Comparison of ENCODE assay signal across 9 mouse cellular contexts in the genomic region with DNA sequence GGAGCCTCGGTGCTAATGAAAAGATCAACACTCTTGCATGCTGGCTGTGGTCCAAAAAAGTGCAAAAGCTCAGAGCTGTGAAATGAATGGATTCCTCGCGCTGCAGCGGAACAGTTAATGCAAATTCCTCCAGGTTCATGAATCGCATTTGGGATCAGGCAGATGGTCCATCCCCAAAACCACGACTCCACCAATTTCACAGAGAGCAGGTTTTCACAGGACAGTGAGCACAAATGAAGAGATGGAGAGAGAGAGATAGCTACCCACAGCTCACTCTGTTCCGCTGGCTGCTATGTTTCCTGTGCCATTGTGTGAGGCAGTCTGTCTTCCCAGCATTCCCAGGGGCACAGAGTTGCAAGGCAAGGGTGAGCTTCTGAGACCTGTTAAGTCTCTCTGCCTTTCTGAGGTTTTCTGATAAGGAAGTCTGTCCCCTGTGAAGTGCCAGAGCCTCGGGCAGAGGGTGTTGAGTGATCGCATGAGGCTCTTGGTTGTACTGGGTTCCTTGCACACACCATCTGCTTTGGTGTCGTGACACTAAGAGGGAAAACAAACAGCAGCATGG.
DNase-seq lines count a peak whose midpoint lies in the region; ATAC-seq lines count a peak whose summit lies in the region.
"Had no signal": no experiment of that assay in that cellular context is flagged by ENCODE, and none has a peak within 500 bp of the region (broad histone marks: within the 10 kb centered on the region; RNA-seq: fewer than 3 reads in every experiment).

No protein-coding gene starts in this region.

- no peaks in the 10 kb centered on the region for H3K36me3 ChIP-seq in heart, embryonic 12.5 days
- no peaks in the 10 kb centered on the region for H3K36me3 ChIP-seq in forebrain, embryonic 13.5 days (ENCODE audit: poor library complexity, severe bottlenecking)

- H3K9ac ChIP-seq in heart, embryonic 12.5 days = peak overlapping the region; percentile 37; the same call in 1 of the 2 replicates
- peak overlapping the region; percentile 30; the same call in 1 of the 2 replicates for H3K9ac ChIP-seq in forebrain, embryonic 13.5 days

- H3K4me2 ChIP-seq in heart, embryonic 12.5 days = peak overlapping the region; percentile 51
- peak overlapping the region; percentile 57 for H3K4me2 ChIP-seq in forebrain, embryonic 13.5 days

- H3K4me1 ChIP-seq in heart, embryonic 12.5 days (replicated peaks) = peaks cover 23% of the 10 kb centered on the region
- peaks cover 25% of the 10 kb centered on the region for H3K4me1 ChIP-seq in forebrain, embryonic 13.5 days

- ATAC-seq in heart, embryonic 12.5 days (ENCODE audit: insufficient number of reproducible peaks, low FRiP score) = peak; percentile 72
- ATAC-seq in forebrain, embryonic 13.5 days = peak; percentile 69
- peak; percentile 57 for ATAC-seq in megakaryocyte-erythroid progenitor cell, adult 5-6 weeks (replicated peaks; ENCODE audit: low FRiP score, low TSS enrichment, poor library complexity, severe bottlenecking)

- 0 out of 2 replicates have a peak overlapping the region, but pooled peaks have one; percentile 10 for H3K4me3 ChIP-seq in heart, embryonic 12.5 days
- H3K4me3 ChIP-seq in forebrain, embryonic 13.5 days = peak overlapping the region; percentile 15

- peak overlapping the region; percentile 63 for H3K27ac ChIP-seq in heart, embryonic 12.5 days (ENCODE audit: poor library complexity, severe bottlenecking)
- peak overlapping the region; percentile 55 for H3K27ac ChIP-seq in forebrain, embryonic 13.5 days

- WGBS in heart, embryonic 12.5 days = 19% methylated on average over 10 of the region's 10 CpGs
- 12% methylated on average over 10 of the region's 10 CpGs for WGBS in forebrain, embryonic 13.5 days

- no peaks in the 10 kb centered on the region for H3K27me3 ChIP-seq in heart, embryonic 12.5 days (replicated peaks)
- H3K27me3 ChIP-seq in forebrain, embryonic 13.5 days = no peaks in the 10 kb centered on the region

- intact Hi-C loops in heart, postnatal 25 days (cut with DNase I) = no loop called here

- DNase-seq in heart, postnatal 25 days (ENCODE audit: low spot score) = no peak
- DNase-seq in MEL-GATA-1-ER (ENCODE audit: extremely low read depth, low read depth) = peak; percentile 25
- no peak for DNase-seq in B cell, adult 2 months
- no peak for DNase-seq in natural killer cell, adult 2 months (ENCODE audit: low spot score in 2 of 2)
- DNase-seq in adrenal gland, adult 18-20 months (ENCODE audit: low spot score in 2 of 2) = no peak
- DNase-seq: adrenal gland, adult 8-10 months had no signal

- no peaks in the 10 kb centered on the region for H3K9me3 ChIP-seq in heart, embryonic 12.5 days (replicated peaks)
- H3K9me3 ChIP-seq in forebrain, embryonic 13.5 days (replicated peaks) = no peaks in the 10 kb centered on the region
